Comparison of ENCODE assay signal across 8 mouse cellular contexts in the genomic region with DNA sequence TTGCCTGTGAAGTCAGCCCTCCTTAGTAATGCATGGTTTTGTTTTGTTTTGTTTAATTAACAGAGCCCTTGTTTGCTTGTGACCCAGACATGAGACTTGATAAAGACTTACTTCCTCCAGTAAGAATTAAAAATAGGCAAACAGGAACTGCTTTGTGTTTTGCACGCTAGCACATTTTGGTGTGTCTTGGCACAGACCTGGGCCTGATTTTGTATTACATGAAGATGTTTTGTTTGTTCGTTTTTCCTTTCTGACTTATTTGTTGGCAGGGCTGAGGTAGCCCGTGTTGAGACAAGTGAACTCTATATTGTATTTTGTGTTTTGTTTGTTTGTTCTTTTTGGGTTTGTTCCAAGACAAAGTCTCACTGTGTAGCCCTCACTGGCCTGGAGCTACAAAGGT. TPM values are rescaled to one million over a fixed set of nuclear protein-coding genes. Genes with fewer than 3 reads are reported as not detected.
DNase-seq lines count a peak whose midpoint lies in the region; ATAC-seq lines count a peak whose summit lies in the region.

No protein-coding gene starts in this region.

- H3K9me3 ChIP-seq in neural tube, embryonic 11.5 days (ENCODE audit: control insufficient read depth, low read length): no peaks in the 10 kb centered on the region
- H3K9me3 ChIP-seq in forebrain, embryonic 16.5 days (ENCODE audit: control insufficient read depth, low read length): no peaks in the 10 kb centered on the region
- H3K9me3 ChIP-seq in liver, embryonic 12.5 days (replicated peaks): no peaks in the 10 kb centered on the region
- no peaks in the 10 kb centered on the region for H3K9me3 ChIP-seq in neural tube, embryonic 15.5 days (replicated peaks)

- DNase-seq in neural tube, embryonic 11.5 days (ENCODE audit: low spot score): no peak
- DNase-seq in neural tube, embryonic 10.5 days (ENCODE audit: extremely low spot score, low spot score): no peak
- no peak for DNase-seq in retina, postnatal 1 day
- no peak for DNase-seq in left cerebral cortex, adult 11 months (ENCODE audit: low spot score)

- peak overlapping the region; percentile 64; the same call in 1 of the 2 replicates for H3K9ac ChIP-seq in neural tube, embryonic 11.5 days (ENCODE audit: low read length)
- H3K9ac ChIP-seq in forebrain, embryonic 16.5 days (replicated peaks; ENCODE audit: low read depth, low read length): peak overlapping the region; percentile 62; the same call in 1 of the 2 replicates
- H3K9ac ChIP-seq in liver, embryonic 12.5 days: peak overlapping the region; percentile 88
- peak overlapping the region; percentile 67 for H3K9ac ChIP-seq in neural tube, embryonic 15.5 days (replicated peaks)

- 50% methylated on average over 3 of the region's 3 CpGs for WGBS in neural tube, embryonic 11.5 days
- 44% methylated on average over 3 of the region's 3 CpGs for WGBS in forebrain, embryonic 16.5 days
- WGBS in liver, embryonic 12.5 days (ENCODE audit: insufficient replicate concordance): 20% methylated on average over 3 of the region's 3 CpGs
- 56% methylated on average over 3 of the region's 3 CpGs for WGBS in neural tube, embryonic 15.5 days

- no peaks in the 10 kb centered on the region for H3K36me3 ChIP-seq in neural tube, embryonic 11.5 days (ENCODE audit: control insufficient read depth, insufficient read depth, low read length)
- no peaks in the 10 kb centered on the region for H3K36me3 ChIP-seq in forebrain, embryonic 16.5 days (ENCODE audit: control insufficient read depth, insufficient read depth)
- no peaks in the 10 kb centered on the region; the same call in 1 of the 2 replicates for H3K36me3 ChIP-seq in liver, embryonic 12.5 days
- H3K36me3 ChIP-seq in neural tube, embryonic 15.5 days: no peaks in the 10 kb centered on the region

- peak overlapping the region; percentile 79 for H3K4me3 ChIP-seq in neural tube, embryonic 11.5 days (ENCODE audit: low read depth, low read length)
- H3K4me3 ChIP-seq in forebrain, embryonic 16.5 days (replicated peaks; ENCODE audit: low read length): peak overlapping the region; percentile 76
- peak overlapping the region; percentile 95 for H3K4me3 ChIP-seq in liver, embryonic 12.5 days
- H3K4me3 ChIP-seq in neural tube, embryonic 15.5 days (replicated peaks): peak overlapping the region; percentile 70

- ATAC-seq in neural tube, embryonic 11.5 days (ENCODE audit: insufficient read depth, low FRiP score, low TSS enrichment): no peak
- no peak for ATAC-seq in forebrain, embryonic 16.5 days
- no peak for ATAC-seq in liver, embryonic 12.5 days
- ATAC-seq in neural tube, embryonic 15.5 days (ENCODE audit: low FRiP score): no peak
- no peak for ATAC-seq in cerebellum, adult (ENCODE audit: insufficient number of reproducible peaks, low FRiP score, low TSS enrichment)

- no peaks in the 10 kb centered on the region for H3K27me3 ChIP-seq in neural tube, embryonic 11.5 days (ENCODE audit: control insufficient read depth, insufficient read depth, low read length)
- H3K27me3 ChIP-seq in forebrain, embryonic 16.5 days (replicated peaks; ENCODE audit: control insufficient read depth, insufficient read depth, low read length): no peaks in the 10 kb centered on the region
- H3K27me3 ChIP-seq in liver, embryonic 12.5 days (replicated peaks): no peaks in the 10 kb centered on the region; the same call in 1 of the 2 replicates
- H3K27me3 ChIP-seq in neural tube, embryonic 15.5 days (replicated peaks): 0 out of 2 replicates have a peak, but pooled peaks cover 3% of the 10 kb centered on the region

- H3K4me1 ChIP-seq in neural tube, embryonic 11.5 days (ENCODE audit: control insufficient read depth, insufficient read depth, low read length): peaks cover 10% of the 10 kb centered on the region
- peaks cover 21% of the 10 kb centered on the region for H3K4me1 ChIP-seq in forebrain, embryonic 16.5 days (replicated peaks; ENCODE audit: control insufficient read depth, insufficient read depth, low read length)
- peaks cover 25% of the 10 kb centered on the region for H3K4me1 ChIP-seq in liver, embryonic 12.5 days
- H3K4me1 ChIP-seq in neural tube, embryonic 15.5 days: peaks cover 30% of the 10 kb centered on the region

- no peak overlapping the region for H3K27ac ChIP-seq in neural tube, embryonic 11.5 days (ENCODE audit: low read depth, low read length)
- H3K27ac ChIP-seq in forebrain, embryonic 16.5 days (ENCODE audit: low read length): no peak overlapping the region
- H3K27ac ChIP-seq in liver, embryonic 12.5 days: no peak overlapping the region
- no peak overlapping the region for H3K27ac ChIP-seq in neural tube, embryonic 15.5 days (replicated peaks)

- peak overlapping the region; percentile 46 for H3K4me2 ChIP-seq in neural tube, embryonic 11.5 days (ENCODE audit: low read depth)
- H3K4me2 ChIP-seq in forebrain, embryonic 16.5 days (ENCODE audit: low read length): peak overlapping the region; percentile 72
- peak overlapping the region; percentile 76 for H3K4me2 ChIP-seq in liver, embryonic 12.5 days
- H3K4me2 ChIP-seq in neural tube, embryonic 15.5 days: peak overlapping the region; percentile 68

RNA-seq across cellular contexts. Expression of a gene that starts 0.8 kb away (rescaled TPM):
- 67.1 and 67.3 TPM in 2 replicates for polyA plus RNA-seq in neural tube, embryonic 11.5 days (2014; fragmentation: Nextera tagmentation; extraction: Ambion mirVana)
- 141 and 165 TPM in 2 replicates for polyA plus RNA-seq in forebrain, embryonic 16.5 days (2015; fragmentation: Nextera tagmentation; extraction: Ambion mirVana)
- 64.0 and 64.8 TPM in 2 replicates for polyA plus RNA-seq in liver, embryonic 12.5 days (2016; fragmentation: Nextera tagmentation; extraction: Ambion mirVana)
- polyA plus RNA-seq in neural tube, embryonic 15.5 days (2015; fragmentation: Nextera tagmentation; extraction: Ambion mirVana): 161 and 176 TPM in 2 replicates

RNA-seq across cellular contexts. Expression of a gene that starts 25.5 kb away (rescaled TPM):
- polyA plus RNA-seq in neural tube, embryonic 11.5 days (2014; fragmentation: Nextera tagmentation; extraction: Ambion mirVana): 0.89 and 1.4 TPM in 2 replicates
- polyA plus RNA-seq in forebrain, embryonic 16.5 days (2015; fragmentation: Nextera tagmentation; extraction: Ambion mirVana): 10.5 and 12.2 TPM in 2 replicates
- 0.04 and 0.12 TPM in 2 replicates for polyA plus RNA-seq in liver, embryonic 12.5 days (2016; fragmentation: Nextera tagmentation; extraction: Ambion mirVana)
- 13.8 and 18.4 TPM in 2 replicates for polyA plus RNA-seq in neural tube, embryonic 15.5 days (2015; fragmentation: Nextera tagmentation; extraction: Ambion mirVana)

RNA-seq across cellular contexts. Expression of a gene that starts 29.0 kb away (rescaled TPM):
- polyA plus RNA-seq in neural tube, embryonic 11.5 days (2014; fragmentation: Nextera tagmentation; extraction: Ambion mirVana): 114 and 128 TPM in 2 replicates
- polyA plus RNA-seq in forebrain, embryonic 16.5 days (2015; fragmentation: Nextera tagmentation; extraction: Ambion mirVana): 343 and 355 TPM in 2 replicates
- 102 and 104 TPM in 2 replicates for polyA plus RNA-seq in liver, embryonic 12.5 days (2016; fragmentation: Nextera tagmentation; extraction: Ambion mirVana)
- polyA plus RNA-seq in neural tube, embryonic 15.5 days (2015; fragmentation: Nextera tagmentation; extraction: Ambion mirVana): 382 and 460 TPM in 2 replicates

RNA-seq across cellular contexts. Expression of a gene that starts 44.0 kb away (rescaled TPM):
- 0.42 and 0.53 TPM in 2 replicates for polyA plus RNA-seq in neural tube, embryonic 11.5 days (2014; fragmentation: Nextera tagmentation; extraction: Ambion mirVana)
- polyA plus RNA-seq in forebrain, embryonic 16.5 days (2015; fragmentation: Nextera tagmentation; extraction: Ambion mirVana): 0.22 and 0.37 TPM in 2 replicates
- 0.08 and 0.15 TPM in 2 replicates for polyA plus RNA-seq in liver, embryonic 12.5 days (2016; fragmentation: Nextera tagmentation; extraction: Ambion mirVana)
- polyA plus RNA-seq in neural tube, embryonic 15.5 days (2015; fragmentation: Nextera tagmentation; extraction: Ambion mirVana): 0.65 and 0.79 TPM in 2 replicates
